Mouse (Mus musculus): ENCODE results near the gene Hras. TPM values are rescaled to one million over a fixed set of nuclear protein-coding genes. Genes with fewer than 3 reads are reported as not detected.

Gene Hras
- 68.2 and 284 TPM in 2 replicates for polyA plus RNA-seq (2021; fragmentation: Nextera tagmentation)
- long read RNA-seq, experiment 1, partial matches to known transcripts, result 2 of 13 reads
- long read RNA-seq, experiment 1, other reads (novel, unspliced or antisense), result 6 of 13 reads
- long read RNA-seq, experiment 2, partial matches to known transcripts, result 30 of 39 reads
- long read RNA-seq, experiment 2, other reads (novel, unspliced or antisense), result 0 of 39 reads

DNA sequence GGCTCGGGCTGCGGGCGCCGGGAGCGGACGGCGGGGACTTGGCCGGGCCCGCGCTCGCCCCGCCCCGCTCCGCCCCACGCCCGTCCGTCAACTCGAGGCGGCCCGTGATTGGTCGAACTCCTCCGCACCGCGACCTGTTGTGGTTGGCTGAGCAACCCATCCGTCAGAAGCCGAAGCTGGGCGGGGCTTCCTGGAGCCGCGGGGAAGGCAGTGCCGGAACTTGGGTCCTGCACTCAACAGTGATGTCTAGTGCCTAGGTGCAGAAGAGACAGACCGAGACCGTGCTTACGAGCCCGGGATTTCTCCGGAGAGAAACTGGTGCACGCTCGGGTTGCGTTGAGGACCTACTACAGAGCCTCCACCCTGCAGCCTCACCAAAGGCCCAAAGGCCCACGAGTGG is at the start of gene Hras, which contains the start of gene Lrrc56:
Gene Hras (minus strand): TSS at position 58 of the 400 bp plus-strand sequence.
Gene Lrrc56 (plus strand): TSS at position 210 of the 400 bp plus-strand sequence.

DNA sequence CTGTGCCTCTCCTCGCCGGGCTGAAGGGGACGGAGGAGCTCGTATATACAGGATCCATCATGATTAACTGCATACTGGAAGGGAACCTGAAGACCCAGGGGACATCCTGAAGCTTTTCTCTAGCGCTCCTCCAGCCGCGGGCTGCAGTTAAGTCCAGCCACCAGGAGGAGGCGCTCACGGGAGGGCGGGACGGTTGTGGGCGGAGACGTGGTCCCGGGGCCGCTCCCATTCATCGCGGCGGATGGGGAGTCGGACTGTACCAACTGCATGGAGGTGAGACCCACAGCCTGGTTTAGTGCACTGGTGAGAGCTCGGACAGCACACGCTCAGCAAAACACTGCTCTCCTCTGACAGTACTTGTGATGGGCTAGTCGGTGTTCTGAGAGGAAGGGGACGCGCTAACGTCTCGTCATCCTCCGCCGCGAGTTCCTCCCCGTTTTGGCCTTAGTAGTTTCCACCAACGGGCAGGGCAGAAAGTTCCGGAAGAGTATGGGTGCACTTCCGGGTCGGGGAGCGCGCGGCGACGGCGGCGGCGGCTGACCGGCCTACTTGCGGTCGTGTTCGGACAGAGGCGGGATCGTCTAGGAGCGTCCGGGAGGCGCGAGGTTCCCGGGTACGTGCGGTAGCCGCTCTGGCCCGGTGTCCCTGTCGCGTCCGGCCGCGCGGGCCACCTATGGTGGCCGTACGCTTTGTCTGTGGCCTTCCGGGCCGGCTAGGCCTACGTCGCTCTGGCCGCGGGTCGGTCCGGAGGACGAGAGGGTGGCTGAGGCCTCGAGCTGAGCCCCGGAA is 34.7 kb upstream of the Hras start, which contains the start of gene Phrf1:
Gene Phrf1 (plus strand): TSS at position 506 of the 789 bp plus-strand sequence.

DNA sequence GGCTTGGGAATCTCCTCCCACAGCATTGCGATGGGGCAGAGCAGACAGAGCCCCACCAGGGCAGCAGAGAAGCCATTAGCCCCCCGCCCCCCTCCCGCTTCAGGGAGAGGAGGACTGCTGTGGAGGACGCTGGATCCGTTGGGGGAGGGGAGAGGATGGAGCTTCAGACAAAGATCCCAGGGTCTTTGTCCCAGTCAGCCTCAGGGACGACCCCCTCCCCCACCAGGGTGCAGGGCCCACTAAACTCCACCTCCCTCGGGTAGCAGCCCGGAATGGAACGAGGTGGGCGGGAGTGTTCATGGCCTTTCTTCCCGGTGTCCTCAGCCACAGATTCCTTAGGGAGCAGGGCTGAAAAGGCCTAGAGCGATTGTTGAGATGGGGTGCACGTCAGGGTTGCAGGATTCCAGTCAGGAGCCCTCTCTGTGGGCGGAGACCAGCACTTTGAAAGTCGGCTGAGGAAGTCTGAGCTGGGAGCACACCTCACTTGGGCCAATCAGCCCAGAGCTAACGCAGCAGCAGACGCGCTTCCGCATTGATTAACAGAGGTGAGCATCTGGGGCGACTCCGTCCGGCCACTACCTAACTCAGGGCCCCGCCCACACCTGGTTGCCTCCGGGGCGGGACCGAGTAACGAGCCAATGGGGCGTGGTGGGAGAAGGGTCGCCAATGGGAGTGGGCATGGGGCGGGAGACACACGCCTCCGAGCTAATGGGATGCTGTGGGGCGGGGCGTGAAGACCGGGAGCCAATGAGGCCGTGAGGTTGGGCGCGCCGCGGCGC is 21.5 kb upstream of the Hras start, which contains the start of gene Rassf7:
Gene Rassf7 (plus strand): TSS at position 760 of the 779 bp plus-strand sequence.

DNA sequence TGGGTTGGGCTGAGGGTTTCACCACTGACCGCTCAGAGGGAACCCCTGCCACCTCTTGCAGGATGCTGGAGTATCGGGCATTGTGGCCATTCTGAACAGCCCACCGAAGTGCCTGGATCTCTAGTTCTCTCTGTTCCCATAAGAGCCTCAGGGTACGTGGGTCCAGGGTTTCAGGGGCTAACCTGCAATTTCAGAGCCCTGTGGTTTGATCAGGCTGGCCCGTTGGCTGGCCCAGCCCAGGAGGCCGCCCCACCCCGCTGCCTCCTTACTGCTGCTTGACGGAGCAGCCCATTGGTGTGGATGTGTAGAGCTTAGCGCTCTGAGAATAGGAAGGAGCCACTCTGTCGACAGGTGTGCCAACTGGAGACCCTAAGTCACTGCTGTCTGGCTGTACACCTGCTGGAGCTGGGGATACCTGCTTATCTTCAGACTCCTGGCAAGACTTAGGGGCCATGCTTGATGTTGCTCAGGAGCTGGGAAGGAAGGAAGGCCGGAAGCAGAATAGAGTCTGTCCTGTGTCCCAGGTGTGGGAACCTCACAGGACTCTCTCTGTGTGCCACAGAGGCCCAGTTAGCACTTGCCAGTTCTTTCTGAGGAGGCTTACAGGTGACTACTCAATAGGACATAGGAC is 19.9 kb upstream of the Hras start, which contains the start of gene Lmntd2:
Gene Lmntd2 (minus strand): TSS at position 476 of the 631 bp plus-strand sequence.

DNA sequence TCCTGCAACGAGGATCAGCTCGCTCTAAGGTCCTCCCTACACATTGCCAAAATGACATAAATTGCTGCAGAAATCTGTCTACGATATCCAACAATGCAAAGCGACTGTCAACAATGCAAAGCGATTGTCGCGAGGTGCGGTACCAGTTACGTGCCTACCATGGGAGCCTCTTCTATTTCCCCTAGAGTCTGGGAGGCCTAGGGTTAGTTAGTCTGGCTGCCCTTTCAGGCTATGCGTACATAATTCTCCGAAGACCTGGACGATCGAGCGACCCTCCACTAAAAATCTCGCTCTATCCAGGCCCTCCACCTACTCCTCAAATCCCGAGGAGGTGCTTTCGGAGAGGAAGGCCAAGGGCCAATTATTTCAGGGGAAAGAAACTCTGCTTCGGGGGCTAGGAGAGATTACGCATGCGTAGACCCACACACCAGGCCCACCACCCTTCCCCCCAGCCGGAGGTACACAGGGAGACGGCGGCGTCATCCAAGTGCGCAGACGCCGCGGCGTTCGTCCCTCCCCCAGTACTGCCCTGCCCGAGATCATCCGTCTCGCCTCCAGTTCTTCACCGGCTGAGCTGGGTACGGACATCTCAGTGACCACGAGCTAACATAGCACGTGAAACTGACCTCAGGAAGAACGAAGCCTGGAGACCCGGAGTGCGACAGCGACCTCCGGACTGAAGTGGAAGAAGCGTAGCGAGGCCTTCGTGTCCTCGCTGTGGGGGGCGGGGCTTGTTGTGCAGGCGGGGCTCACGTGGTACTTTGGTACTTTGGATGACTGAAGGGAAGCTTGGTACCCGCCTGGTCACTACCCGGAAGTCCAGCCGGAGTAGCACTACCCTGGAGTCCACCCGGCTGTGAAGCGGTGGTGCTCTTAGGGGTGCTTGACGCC is 21.4 kb downstream of the Hras start, which contains the start of gene Rnh1:
Gene Rnh1 (minus strand): TSS at position 742 of the 891 bp plus-strand sequence.

Other genes with a start within 250 kb of the Hras start
- gene Ifitm5, start 243.7 kb downstream of the Hras start, polyA plus RNA-seq (2021; fragmentation: Nextera tagmentation), result not detected in 2 replicates
- gene Gm45717, start 238.1 kb downstream of the Hras start, polyA plus RNA-seq (2021; fragmentation: Nextera tagmentation), result not detected in 2 replicates
- gene Ifitm2, start 238.0 kb downstream of the Hras start, polyA plus RNA-seq (2021; fragmentation: Nextera tagmentation), result 41.1 and 49.4 TPM in 2 replicates
- 6.8 and 8.0 TPM in 2 replicates for gene Ifitm1, start 226.8 kb downstream of the Hras start, polyA plus RNA-seq (2021; fragmentation: Nextera tagmentation)
- gene Ifitm3, start 183.2 kb downstream of the Hras start, polyA plus RNA-seq (2021; fragmentation: Nextera tagmentation), result 54.3 and 69.5 TPM in 2 replicates
- gene Ifitm6, start 176.1 kb downstream of the Hras start, polyA plus RNA-seq (2021; fragmentation: Nextera tagmentation), result 0.44 and 1.1 TPM in 2 replicates
- gene Gm17387, start 164.9 kb downstream of the Hras start, polyA plus RNA-seq (2021; fragmentation: Nextera tagmentation), result not detected in 2 replicates
- 19.2 and 19.7 TPM in 2 replicates for gene B4galnt4, start 132.9 kb downstream of the Hras start, polyA plus RNA-seq (2021; fragmentation: Nextera tagmentation)
- 0.23 TPM in 1 of 2 replicates, not detected in the other for gene Pkp3, start 115.8 kb downstream of the Hras start, polyA plus RNA-seq (2021; fragmentation: Nextera tagmentation)
- gene Sigirr, start 93.4 kb downstream of the Hras start, polyA plus RNA-seq (2021; fragmentation: Nextera tagmentation), result 2.1 TPM in 2 replicates
- not detected in 2 replicates for gene Ano9, start 76.2 kb downstream of the Hras start, polyA plus RNA-seq (2021; fragmentation: Nextera tagmentation)
- 33.2 and 42.7 TPM in 2 replicates for gene Ptdss2, start 71.6 kb downstream of the Hras start, polyA plus RNA-seq (2021; fragmentation: Nextera tagmentation)
- gene Rnh1, start 21.1 kb downstream of the Hras start, polyA plus RNA-seq (2021; fragmentation: Nextera tagmentation), result 51.2 and 65.7 TPM in 2 replicates
- gene Lrrc56, start 152 bp upstream of the Hras start, polyA plus RNA-seq (2021; fragmentation: Nextera tagmentation), result 3.4 and 3.9 TPM in 2 replicates
- gene Lmntd2, start 20.1 kb upstream of the Hras start, polyA plus RNA-seq (2021; fragmentation: Nextera tagmentation), result not detected in 2 replicates
- gene Rassf7, start 21.9 kb upstream of the Hras start, polyA plus RNA-seq (2021; fragmentation: Nextera tagmentation), result 1.9 and 2.6 TPM in 2 replicates
- gene Phrf1, start 34.8 kb upstream of the Hras start, polyA plus RNA-seq (2021; fragmentation: Nextera tagmentation), result 17.9 and 20.5 TPM in 2 replicates
- gene Irf7, start 72.5 kb upstream of the Hras start, polyA plus RNA-seq (2021; fragmentation: Nextera tagmentation), result 2.1 and 4.0 TPM in 2 replicates
- not detected in 2 replicates for gene Cdhr5, start 82.8 kb upstream of the Hras start, polyA plus RNA-seq (2021; fragmentation: Nextera tagmentation)
- gene Sct, start 85.1 kb upstream of the Hras start, polyA plus RNA-seq (2021; fragmentation: Nextera tagmentation), result 0.45 and 0.78 TPM in 2 replicates
- gene Drd4, start 98.0 kb upstream of the Hras start, polyA plus RNA-seq (2021; fragmentation: Nextera tagmentation), result 0.55 and 0.61 TPM in 2 replicates
- 54.9 and 58.5 TPM in 2 replicates for gene Deaf1, start 133.7 kb upstream of the Hras start, polyA plus RNA-seq (2021; fragmentation: Nextera tagmentation)
- gene Tmem80, start 133.7 kb upstream of the Hras start, polyA plus RNA-seq (2021; fragmentation: Nextera tagmentation), result 33.0 and 33.7 TPM in 2 replicates
- gene Eps8l2, start 144.9 kb upstream of the Hras start, polyA plus RNA-seq (2021; fragmentation: Nextera tagmentation), result 3.2 and 5.2 TPM in 2 replicates
- 241 and 260 TPM in 2 replicates for gene Taldo1, start 198.2 kb upstream of the Hras start, polyA plus RNA-seq (2021; fragmentation: Nextera tagmentation)
- gene Gatd1, start 220.1 kb upstream of the Hras start, polyA plus RNA-seq (2021; fragmentation: Nextera tagmentation), result 38.8 and 54.8 TPM in 2 replicates
- gene Cend1, start 235.5 kb upstream of the Hras start, polyA plus RNA-seq (2021; fragmentation: Nextera tagmentation), result 211 and 240 TPM in 2 replicates
- 82.6 and 134 TPM in 2 replicates for gene Slc25a22, start 243.9 kb upstream of the Hras start, polyA plus RNA-seq (2021; fragmentation: Nextera tagmentation)